Mouse (Mus musculus) induced T-regulatory cell, adult 2 months (primary cell): ENCODE measurements at regions not wholly inside any gene's neighbourhood (a gene's known extent, or its start where the extent isn't known, plus 50 kb on each side); places are given as distances from the start of the nearest gene placed in this dataset.

Experiments used
- DNase-seq: peaks from one replicate; pipeline ENCODE4 v3.0.0-alpha.2; 2012; ENCODE audit warnings: low read depth

DNA sequence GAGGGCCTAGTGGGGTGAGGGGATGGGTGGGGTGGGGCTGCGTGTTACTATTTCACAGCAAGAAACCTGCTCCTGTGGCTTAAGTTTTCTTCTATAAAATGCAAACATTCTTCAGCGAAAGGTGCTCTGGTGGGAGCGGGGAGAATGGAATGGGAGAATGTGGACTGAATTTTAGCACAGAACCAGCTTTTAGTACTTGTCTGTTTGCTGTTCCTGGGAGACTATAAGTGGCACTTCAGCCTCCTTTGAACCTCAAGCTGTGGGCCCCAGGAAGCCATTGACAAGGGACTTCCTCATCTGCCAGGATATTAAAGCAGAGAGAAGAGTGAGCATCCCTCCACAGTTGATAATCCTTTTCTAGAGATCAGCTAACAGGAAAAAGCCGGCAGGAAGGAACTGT is 580.2 kb downstream of the Zfp706 start:
- no peak for DNase-seq

DNA sequence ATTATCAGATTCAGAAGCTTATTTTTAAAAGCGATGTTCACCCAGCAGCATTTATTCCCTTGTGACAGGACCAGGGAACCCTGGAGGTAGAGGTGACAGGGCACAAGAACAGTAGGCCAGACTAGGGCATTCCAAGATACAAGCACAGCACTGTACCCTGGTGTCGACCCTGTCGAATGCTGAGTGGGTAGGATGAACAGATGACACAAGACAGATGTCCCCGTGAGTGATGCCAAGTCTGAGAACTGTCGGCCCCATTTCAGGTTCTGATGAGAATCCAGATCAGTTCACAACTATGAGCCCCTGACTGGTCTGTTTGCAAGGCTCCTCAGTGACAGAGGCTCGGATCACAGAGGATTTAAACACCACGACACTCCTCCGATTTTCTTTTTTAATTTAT is 581.7 kb downstream of the Zfp706 start:
- no peak for DNase-seq

DNA sequence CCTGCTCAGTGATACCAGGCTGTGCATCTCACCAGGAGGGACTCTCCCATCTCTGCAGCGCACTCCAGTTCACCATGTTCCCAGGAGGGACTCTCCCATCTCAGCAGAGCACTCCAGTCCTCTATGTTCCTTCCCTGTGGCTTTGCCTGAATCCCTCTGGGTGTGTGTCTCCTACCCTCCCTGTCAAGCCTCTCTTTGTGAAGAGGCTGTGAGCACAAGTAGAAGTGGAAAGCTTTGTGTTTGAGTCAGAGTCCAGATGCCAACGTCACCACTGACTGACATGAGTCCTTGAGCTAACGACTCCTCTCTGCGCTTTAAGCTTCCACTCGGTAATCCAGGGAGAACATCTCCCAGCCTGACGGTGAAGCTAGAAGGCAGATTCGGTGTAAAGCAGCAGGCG is 583.5 kb downstream of the Zfp706 start:
- no peak for DNase-seq

DNA sequence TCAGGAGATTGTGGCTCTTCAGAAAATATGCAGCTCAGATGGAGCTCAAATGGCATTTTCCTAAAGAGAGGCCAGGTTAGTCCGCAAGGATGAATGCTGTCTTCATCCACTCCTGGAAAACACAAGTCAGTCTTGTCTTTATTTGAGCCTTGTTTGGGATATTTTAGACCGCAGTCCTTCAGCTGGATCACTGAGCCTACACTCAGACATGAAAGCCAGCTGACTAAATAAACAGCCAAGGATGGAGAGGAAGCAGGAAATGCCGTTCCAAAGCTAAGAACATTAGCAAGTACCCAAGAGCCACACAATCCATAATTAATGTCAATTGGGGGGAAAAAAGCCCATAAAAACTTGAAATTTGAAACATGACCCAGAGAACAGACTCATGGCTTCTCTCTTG is 584.8 kb downstream of the Zfp706 start:
- DNase-seq = no peak

DNA sequence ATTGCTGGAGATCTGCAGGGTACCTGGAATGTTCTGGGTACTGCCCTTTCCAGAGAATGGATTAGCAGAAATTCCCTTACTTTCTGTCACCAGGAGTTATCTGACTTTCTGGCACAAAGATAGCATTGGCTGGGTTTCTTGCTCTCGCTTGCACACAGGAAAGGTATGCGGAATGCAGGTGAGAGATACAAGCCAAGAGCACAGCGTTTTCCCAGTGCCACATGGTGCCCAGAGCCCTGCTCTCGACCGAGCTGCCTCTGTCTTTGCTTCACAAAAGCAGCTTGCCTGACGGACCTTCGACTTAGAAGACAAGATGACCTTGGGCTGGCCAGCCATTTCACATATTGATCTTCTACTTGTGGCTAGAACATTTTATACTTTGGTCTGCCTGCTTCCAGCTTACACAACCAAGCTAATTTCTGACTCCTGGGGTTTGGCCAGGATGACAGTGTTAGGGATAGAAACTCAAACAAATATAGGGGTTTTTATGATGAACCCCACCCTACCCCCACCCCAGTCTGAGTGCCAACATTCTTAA is 587.6 kb downstream of the Zfp706 start:
- DNase-seq = no peak

DNA sequence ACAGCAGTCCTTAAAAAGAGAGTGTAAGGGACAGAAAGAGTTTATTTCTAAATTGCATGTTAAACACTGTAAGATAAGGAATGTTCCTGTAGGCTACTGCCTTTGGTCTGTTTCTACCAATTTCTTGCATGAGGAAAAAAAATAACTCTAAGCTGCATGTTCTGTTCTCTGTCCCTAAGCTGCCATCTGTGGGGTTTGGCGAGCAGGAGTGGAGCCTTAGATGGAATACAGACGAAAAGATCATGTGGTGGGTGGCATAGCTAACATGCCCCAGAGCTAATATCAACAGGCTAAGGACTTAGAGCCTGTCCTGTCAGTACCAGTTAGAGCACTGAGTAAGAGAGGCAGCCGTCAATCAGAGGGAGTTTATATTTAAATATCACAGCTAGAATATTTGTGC is 590.1 kb downstream of the Zfp706 start:
- DNase-seq = no peak

DNA sequence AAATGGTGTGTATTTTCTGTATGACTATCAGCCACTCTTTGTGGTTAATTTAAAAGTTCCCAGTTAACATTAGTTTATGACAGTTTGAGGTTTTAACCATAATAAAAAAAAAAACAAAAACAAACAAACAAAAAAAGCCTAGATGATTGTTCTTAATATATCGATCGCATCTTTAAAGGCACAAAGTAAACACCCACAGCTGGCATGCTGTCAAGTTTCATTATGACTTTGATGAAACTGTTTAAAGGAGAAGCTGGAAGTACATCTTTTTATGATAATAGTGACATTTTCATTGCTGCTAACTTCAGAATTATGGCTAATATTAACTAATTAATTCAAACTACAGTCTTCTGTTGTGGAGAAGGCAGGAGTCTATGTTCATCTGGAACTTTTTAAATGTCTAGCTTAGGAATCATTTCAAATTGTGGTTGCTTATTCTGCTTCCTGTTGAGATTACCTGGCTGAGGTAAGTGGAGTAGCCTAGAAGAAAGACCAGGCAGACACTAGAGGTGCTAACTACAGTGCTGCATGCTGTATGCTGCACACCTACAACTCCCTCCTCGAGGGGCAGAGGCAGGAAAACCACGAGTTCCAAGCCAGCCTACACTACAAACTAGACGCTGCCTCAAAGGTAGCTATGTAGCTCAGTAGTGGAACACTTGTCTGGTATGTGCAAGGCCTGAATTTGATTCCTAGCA is 591.9 kb downstream of the Zfp706 start:
- DNase-seq = peak; percentile 76

DNA sequence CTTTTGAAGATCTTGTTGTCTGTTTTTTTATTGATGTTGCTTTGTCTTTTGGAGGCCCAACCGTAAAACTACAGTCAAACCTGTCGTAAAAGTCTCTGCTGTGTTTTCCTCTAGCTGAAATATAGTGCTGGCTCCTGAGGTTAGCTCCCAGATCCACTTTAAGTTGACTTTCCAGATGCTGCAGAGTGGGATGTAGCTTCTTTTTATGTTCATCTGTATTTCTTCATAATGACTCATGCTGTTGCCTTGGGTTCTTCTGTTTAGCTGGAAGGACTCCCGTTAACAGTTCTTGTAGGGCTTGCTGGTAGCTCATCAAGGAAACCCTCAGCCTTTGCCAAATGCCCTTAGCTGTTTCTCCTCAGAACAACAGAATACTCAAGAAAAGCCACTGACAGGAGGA is 595.6 kb downstream of the Zfp706 start:
- DNase-seq = no peak

DNA sequence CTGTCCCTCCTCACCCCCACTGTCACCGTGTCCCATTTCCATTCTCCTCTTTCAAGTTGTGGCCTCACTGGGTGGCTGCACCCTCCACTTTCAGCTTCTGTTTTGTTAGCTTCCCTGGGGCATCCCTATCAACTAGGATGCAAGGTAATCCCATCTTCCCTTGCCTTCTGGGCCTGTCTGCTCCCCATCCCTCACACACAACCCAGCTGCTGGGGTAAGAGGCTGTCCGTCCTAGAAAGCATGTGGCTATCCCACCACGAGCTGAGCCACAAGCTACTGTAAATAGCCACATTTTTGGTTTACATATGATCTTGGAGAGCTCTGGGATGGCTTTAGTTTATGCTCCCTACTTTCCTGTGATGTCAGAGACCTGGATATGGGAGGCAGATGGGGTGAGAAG is 602.1 kb downstream of the Zfp706 start:
- no peak for DNase-seq

DNA sequence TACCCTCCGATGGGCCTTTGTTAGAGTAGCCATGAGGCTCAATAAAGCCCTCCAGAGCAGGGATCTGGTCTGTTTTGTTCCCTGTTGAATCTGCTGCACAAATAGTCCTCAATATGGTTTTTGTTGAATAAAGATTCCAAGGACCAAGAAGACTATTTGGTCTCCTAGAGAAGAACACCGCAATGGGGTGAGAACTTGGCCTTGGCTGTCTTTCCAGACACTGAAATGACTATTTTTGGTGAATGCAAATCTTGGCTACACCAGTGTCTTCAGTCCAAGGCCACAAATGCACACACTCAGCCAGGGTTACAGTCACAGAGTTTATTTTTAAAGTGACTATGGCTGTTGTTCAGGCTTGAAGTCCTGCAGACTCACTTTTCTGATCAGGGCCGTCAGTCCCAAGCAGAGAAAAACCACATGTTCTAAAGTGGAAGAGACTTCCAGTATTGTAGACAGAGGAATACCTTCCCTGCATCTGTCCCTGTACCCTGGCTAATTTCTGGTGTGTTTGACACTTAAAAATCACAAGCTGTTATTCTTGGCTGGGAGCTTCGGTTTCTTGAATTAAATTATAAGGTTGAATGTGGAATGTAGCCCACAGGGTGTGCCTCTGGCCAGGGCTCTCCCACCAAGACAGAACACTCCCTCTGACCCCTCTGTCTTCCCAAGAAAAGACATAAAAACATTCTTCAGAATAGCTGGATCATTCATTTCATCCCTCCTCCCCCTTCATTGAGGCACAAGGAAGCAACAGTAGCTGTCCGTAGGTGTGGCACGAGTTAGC is 604.0 kb downstream of the Zfp706 start:
- DNase-seq = no peak

DNA sequence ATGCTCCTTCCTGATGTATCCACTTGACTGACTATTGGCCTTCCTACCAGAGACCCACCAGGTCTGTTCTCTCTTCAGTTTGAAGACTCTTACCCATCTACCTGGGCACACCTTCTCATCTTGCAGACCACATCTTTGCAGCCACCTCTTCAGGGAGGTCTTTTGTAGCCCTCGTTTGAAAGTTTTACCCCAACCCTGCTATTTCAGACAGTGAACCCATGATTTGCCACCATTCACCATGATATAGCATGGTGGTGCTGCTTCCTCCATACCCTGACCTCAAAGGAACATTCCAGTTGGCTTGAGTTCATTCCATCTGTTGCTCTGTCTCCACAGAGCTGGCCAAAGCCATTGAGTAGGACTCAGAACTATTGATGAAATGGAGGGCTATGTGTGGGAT is 605.5 kb downstream of the Zfp706 start:
- no peak for DNase-seq

DNA sequence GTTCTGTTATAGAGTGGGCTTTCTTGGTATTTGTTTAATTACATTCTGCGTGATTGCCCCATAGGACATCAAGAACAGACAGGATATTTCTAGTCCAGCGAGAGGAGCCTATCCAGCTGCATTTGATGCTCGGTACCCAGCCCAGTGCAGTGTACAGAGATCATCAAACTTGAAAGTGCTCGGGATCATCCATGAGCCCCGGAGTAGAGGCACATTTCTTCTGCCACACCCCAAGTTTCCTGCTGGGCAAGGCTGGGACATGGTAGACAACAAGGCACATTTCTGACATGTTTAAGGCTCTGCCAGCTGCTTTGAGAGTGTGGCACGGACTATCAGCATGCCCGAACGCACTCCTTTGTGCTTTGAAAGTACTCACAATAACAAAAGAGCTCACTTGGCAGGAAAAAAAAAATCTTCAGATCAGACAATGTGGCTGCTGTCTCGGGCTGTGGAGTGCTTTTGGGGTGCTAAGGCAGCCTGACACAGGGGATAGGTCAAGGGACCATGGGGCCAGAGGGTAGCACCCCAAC is 607.2 kb downstream of the Zfp706 start:
- DNase-seq = no peak

DNA sequence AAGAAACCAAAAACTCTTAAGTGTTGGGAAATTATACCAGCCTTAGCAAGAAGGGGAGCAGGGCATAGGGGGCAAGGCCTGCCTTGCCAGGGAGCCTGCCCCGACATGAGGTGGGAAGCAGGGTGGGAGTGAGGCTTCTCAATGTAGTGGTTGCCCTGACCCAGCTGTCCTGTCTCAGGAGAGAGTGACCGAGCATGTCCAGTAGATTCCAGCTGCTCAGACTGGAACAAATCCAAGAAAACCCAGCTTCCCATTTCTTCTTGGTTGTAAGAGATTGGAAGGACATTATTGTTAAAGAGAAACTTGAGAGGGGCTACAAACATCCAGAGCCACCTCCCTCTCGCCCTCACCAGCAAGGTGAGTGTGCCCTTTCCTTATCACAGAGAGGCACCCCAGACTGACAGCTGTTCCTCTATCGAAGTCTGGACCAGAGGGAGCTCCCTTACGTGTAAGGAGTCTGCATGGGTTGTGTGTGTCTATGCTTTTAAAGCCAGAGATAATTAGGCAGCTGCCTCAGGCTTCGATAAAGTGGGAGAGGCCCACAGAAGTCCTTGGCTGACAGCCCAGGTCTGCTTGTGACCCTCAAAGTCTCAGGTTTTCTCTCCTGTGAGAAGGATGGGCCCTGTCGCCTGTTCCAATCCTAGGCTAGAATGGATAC is 608.1 kb downstream of the Zfp706 start:
- no peak for DNase-seq

DNA sequence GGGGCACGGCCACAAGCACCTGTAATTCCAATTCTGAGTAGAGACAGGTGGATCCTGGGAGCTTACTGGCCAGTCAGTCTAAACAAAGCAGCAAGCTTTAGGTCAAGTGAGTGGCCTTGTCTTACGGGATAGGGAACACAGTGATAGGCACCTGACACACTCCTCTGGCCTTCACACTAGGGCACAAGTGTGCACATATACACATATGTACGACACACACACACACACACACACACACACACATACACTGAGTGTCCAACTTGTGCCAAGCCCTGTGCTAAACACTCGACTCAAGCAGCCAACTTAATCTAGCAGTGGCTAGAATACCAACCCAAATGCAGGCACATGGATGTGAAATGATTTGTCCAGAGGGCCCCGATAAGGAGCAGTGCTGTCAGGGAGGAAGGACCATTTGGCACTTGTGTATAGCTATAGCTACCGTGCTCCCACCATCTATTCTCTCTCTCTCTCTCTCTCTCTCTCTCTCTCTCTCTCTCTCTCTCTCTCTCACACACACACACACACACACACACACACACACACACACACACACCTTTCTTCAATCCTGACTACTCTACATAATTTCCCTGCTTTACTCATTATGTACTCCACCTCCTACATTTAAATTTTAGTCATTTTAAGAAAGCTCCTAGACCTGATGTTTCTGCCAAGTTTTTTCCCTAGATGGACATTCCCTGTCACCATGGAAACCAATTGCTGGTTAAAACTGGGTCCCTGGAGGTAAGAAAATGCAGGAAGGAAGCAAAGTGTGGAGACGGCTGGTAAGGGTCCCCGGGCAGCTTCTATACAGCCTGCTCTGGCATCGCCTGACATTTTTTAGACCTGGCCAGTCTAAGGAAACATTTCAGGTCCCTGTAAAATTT is 609.2 kb downstream of the Zfp706 start:
- DNase-seq = no peak

DNA sequence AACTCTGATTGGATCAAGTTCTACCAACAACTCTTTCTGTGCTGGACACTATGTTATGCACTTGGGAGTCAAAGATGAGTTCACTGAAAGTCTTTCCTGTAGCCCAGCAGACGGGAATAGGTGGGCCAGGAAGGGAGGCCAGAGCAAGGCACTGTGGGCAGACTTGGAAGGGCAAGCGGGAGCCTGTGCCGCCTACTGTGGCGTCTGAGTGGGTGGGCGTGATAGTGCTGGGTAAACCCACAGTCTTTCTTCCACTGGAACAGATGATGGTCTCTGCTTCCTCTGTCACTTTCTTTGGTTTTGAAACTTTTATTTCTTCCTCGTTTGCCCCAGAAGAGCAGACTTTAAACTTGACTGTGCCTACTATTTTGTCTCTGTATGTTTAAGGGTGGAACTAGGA is 610.8 kb downstream of the Zfp706 start:
- DNase-seq = no peak

DNA sequence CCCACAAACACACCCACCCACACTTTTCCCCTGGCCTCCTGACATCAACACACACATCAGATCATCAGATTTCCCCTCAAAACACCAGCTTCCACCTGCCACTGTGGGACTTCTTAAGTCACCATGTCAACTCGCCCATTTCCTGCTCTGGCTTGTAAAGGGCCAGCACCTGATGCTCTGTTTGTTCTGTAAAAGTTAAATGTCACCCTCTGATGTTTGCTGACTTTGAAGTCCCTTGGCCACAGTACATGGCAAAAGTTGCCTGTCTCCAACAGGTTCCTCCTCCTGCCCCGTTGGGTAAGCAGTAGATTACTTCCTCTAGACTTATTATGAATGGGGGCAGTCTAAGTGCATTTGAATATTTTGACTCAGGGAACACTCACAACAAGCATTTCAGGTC is 611.3 kb downstream of the Zfp706 start:
- peak; percentile 88 for DNase-seq

DNA sequence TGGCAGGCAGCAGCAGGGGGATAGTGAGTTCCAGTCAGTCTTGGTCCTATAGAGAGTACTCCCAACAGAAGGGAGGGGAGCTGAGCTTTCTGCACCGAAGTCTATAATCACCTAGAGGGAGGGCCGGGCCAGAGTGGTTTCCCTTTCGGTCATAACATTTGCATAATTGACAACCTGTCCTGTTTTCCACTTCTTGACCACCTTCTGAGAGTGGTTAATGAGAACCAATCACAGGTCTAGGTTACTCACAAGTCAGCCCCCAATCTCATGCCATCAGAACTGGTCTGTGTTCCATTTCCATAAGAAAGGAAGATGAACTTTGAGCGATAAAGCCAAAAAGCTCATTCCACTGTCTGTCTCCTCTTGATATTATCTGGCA is 611.9 kb downstream of the Zfp706 start:
- no peak for DNase-seq

DNA sequence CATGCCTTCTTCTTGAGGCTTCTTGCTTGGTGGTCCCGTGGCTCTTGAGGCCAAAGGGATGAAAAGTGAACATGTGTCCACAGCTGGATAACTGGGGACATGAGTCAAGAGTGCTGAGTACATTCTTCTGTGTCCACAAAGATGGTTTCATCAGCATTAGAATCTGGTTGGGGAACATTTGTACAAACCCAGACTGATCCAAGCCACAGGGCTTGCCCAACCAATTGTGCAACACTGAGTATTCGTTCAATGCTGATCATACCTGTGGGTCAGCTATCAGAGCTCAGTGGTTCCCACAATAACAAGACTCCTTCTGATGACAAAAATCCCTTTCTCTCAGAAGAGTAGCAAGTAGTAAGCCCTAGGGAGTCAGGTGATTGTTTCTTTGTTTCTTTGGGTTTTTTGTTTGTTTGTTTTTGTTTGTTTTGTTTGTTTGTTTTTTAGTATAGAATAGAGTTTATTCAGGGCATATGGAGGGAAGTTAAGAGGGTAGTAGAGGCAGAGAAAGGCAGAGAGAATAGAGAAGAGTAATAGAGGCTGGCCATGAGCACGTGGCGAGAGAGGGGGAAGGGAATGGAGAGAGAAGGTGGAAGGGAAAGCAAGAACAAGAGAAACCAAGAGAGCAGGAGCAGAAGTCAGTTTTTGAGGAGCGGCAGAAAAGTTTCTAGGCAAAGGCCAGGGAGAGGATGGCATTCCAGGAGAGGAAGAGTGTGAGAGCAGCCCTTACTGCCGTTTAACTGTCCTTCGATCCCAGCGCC is 612.5 kb downstream of the Zfp706 start:
- no peak for DNase-seq

DNA sequence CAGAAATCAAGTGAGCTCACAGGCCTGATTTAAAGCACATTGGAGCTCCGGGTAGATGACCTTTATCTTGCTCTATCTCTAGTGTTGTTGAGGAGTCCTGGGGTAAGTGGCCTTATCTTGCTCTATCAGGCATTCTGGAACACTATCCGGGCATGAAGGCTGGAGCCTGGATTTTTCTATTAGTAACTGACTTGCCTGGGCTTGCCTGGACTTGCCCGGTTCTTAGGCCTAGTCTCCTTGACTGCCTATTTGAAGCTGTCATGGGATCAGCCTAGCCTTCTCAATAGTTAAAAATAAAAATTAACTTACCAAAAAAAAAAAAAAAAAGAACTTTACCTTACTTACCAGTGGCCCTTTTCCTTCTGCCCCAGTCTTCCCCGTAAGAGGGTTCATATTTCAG is 617.8 kb downstream of the Zfp706 start:
- DNase-seq = no peak

DNA sequence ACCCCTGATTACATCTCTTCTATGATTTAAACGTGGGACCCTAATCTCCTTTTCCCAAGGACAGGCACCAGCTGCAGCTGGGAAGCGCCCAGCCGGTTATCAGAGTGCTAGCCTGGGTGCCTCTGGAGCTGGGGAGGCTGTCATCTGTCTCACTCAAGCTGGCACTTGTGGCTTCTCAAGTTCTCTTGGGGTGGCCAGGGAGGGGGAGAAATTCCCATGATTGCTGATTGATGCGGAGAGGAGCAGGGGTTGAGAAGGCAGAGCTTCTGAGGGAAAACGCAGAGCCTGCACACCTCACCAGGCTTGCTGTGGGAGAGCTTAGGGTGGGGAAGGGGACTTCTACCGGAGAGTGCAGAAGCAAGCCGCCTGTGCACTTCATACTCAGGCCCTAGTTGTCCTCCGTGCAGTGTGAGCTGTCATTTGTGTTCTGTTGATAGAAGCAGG is 626.3 kb downstream of the Zfp706 start:
- no peak for DNase-seq
